Mouse (Mus musculus) heart, adult 9 months (tissue): Measurements from ENCODE around the gene Med23.

ENCODE experiments used
- DNase-seq, 2 experiments: peaks; one replicate each; pipeline ENCODE4 v3.0.0; 2022; ENCODE audit warnings: low spot score in 2 of 2

The Med23 gene

GRCm38 (mm10) chr10:24873624-24874023 is 3.8 kb downstream of the Med23 start:
- no peak for DNase-seq

GRCm38 (mm10) chr10:24886008-24886407 is 16.2 kb downstream of the Med23 start:
- DNase-seq = no peak

GRCm38 (mm10) chr10:24888343-24888742 is 18.6 kb downstream of the Med23 start:
- DNase-seq = no peak

GRCm38 (mm10) chr10:24895927-24896326 is 26.1 kb downstream of the Med23 start:
- DNase-seq = no peak

- no peak for DNase-seq
Measured at GRCm38 (mm10) chr10:24905627-24906026, 35.8 kb downstream of the Med23 start.

- peak; percentile 9 to 18 for DNase-seq
Measured at GRCm38 (mm10) chr10:24911199-24911598, 41.4 kb downstream of the Med23 start.

GRCm38 (mm10) chr10:24912576-24912975 is 42.8 kb downstream of the Med23 start:
- no peak for DNase-seq

GRCm38 (mm10) chr10:24915486-24915885 is 45.7 kb downstream of the Med23 start:
- DNase-seq = no peak

GRCm38 (mm10) chr10:24922977-24923376 is 53.2 kb downstream of the Med23 start:
- DNase-seq = no peak

- no peak for DNase-seq
Measured at GRCm38 (mm10) chr10:24924296-24924695, 54.5 kb downstream of the Med23 start.

- no peak for DNase-seq
Measured at GRCm38 (mm10) chr10:24926380-24926779, 56.6 kb downstream of the Med23 start.

- DNase-seq = no peak
Measured at GRCm38 (mm10) chr10:24926962-24927720, 57.4 kb downstream of the Med23 start, which contains the start of gene Arg1. Gene Arg1, minus strand, starts transcription at chr10:24927484.

GRCm38 (mm10) chr10:24928072-24928471 is 58.3 kb downstream of the Med23 start:
- DNase-seq = peak in 1 of 2 experiments; percentile 2

GRCm38 (mm10) chr10:24930143-24930542 is 60.4 kb downstream of the Med23 start:
- DNase-seq = peak in 1 of 2 experiments; percentile 8

GRCm38 (mm10) chr10:24947871-24948270 is 78.1 kb downstream of the Med23 start:
- no peak for DNase-seq

- no peak for DNase-seq
Measured at GRCm38 (mm10) chr10:24948278-24948677, 78.5 kb downstream of the Med23 start.

GRCm38 (mm10) chr10:24950223-24950622 is 80.4 kb downstream of the Med23 start:
- no peak for DNase-seq

GRCm38 (mm10) chr10:24951575-24951974 is 81.8 kb downstream of the Med23 start:
- no peak for DNase-seq

GRCm38 (mm10) chr10:24952549-24952948 is 82.8 kb downstream of the Med23 start:
- DNase-seq = peak in 1 of 2 experiments; percentile 10

GRCm38 (mm10) chr10:24953876-24954275 is 84.1 kb downstream of the Med23 start:
- no peak for DNase-seq

GRCm38 (mm10) chr10:24958280-24959042 is 88.7 kb downstream of the Med23 start:
- no peak for DNase-seq

GRCm38 (mm10) chr10:24959043-24959916 is 89.5 kb downstream of the Med23 start:
- DNase-seq = peak in 1 of 2 experiments; percentile 21
